Mouse (Mus musculus): ENCODE results near the gene Olfr1441.

The Olfr1441 gene

GRCm38 (mm10) chr19:12462851-12463721 is 45.9 kb downstream of the Olfr1441 start:
- DNase-seq (ENCODE audit: low spot score in 2 of 2), result no peak

- no peak for DNase-seq (ENCODE audit: low spot score in 2 of 2)
Observed at GRCm38 (mm10) chr19:12463722-12464035, 46.4 kb downstream of the Olfr1441 start.

DNA sequence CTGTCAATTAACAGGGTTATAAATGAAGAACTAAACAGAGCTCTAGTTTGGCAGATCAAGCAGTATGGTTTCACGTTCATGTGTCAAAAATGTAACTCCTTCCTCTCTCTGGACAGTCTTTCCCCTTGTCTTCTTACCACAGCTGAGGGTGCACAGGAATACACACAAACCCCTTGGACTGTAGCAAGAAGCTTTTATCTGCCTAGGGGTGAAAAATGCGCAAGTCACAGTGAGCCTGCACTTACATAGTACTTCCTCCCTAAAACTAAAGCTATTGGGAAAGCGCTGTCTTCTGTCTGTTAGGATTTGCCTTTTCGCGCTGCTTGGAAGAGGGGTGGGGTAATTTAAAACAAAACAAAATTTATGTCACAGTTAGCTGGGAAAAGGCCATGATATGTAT is 46.9 kb downstream of the Olfr1441 start:
- DNase-seq (ENCODE audit: low spot score in 2 of 2), result no peak

DNA sequence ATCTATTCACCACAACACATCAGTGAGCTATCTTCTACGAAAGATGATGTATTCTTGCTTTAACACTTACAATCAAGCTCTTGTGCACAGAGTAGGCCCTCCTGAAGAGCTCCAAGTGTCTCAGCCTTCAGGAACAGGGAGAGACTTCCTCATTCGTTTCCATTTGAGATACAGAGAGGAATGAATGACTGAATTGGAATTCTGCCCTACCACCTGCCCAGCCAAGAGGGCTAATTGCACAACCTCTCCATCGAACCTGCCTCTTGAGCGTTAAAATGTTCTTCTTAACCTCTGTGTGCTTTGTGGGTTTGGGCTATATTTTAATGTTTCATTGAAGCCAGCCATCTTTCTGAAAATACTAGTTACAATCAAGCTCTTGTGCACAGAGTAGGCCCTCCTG is 47.4 kb downstream of the Olfr1441 start:
- DNase-seq (ENCODE audit: low spot score in 2 of 2), result no peak

- DNase-seq (ENCODE audit: low spot score in 2 of 2), result no peak
Observed at GRCm38 (mm10) chr19:12465530-12466144, 48.4 kb downstream of the Olfr1441 start.

DNA sequence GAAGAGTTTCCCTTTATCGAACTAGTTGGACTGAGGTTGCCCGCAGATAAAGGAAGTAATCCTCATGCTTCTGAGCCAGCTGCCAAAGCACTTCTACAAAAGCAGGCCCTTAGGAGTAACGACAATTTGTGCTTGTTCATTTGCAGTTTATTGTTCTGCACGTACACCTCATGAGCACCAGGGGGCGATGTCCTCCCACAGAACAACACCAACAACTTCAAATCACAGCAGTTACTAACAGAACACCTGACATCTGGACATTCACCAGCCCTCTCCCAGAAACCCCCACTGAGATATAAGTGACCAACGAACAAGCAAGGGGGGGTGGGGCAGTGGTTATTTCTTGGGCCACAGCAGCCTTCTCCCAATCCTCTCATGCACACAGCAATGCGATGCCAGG is 49.0 kb downstream of the Olfr1441 start:
- peak; percentile 23 to 43 for DNase-seq (ENCODE audit: low spot score in 2 of 2)

- DNase-seq (ENCODE audit: low spot score in 2 of 2), result peak in 1 of 2 experiments; percentile 34
Observed at GRCm38 (mm10) chr19:12467436-12467835, 50.2 kb downstream of the Olfr1441 start.

- DNase-seq (ENCODE audit: low spot score in 2 of 2), result no peak
Observed at GRCm38 (mm10) chr19:12471866-12472265, 54.6 kb downstream of the Olfr1441 start.

DNA sequence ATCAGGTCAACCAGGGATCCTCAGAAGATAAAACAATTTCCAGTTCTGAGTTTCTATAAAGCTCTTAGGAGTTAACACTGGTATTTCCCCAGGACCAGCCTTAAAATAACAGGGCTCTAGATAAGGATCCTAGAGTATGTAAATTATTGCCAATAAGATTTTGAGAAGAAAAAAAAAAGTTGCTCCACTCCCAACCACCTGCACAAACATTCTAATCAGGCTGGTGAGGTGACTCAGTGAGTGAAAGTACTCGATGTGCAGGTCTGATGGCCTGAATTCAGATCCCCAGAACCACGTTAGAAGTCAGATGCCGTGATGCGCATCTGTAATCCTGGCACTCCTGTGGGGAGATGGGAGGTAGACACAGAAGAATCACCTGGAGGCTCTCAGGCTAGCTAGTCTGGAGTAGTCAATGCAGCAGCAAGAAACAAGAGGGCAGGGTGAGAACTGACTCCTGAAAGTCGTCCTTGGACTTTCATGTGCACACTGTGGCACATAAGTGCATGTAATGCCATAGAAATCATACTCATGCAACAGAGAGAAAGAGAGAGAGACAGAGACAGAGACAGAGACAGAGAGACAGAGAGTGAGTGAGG is 55.2 kb downstream of the Olfr1441 start:
- DNase-seq (ENCODE audit: low spot score in 2 of 2), result no peak
